Mouse (Mus musculus): ENCODE results near the gene Pou2f1. TPM values are rescaled to one million over a fixed set of nuclear protein-coding genes. Genes with fewer than 3 reads are reported as not detected.
A peak's percentile ranks its signal among the peaks of the same experiment; 100 is the strongest.

The Pou2f1 gene
- total and polyA plus RNA-seq, 2 experiments = 3.6 to 5.8 TPM

GRCm38 (mm10) chr1:165976672-165977448, 25.6 kb downstream of the Pou2f1 start:
- 83% methylated on average over 7 of the region's 7 CpGs for WGBS
- Histone ChIP-seq H3K4me1 (ENCODE audit: control insufficient read depth, insufficient read depth, low read length) (peaks cover 4% of the 10 kb centered on the region), H3K9ac (ENCODE audit: low read depth, low read length) (no peak overlapping the region), H3K79me2 (ENCODE audit: control insufficient read depth, insufficient read depth, low read length) (peaks cover 17% of the 10 kb centered on the region; the same call in 1 of the 2 replicates), H3K27me3 (ENCODE audit: control insufficient read depth, insufficient read depth, low read length) (no peaks in the 10 kb centered on the region), H3K4me3 (ENCODE audit: insufficient read depth, low read depth, low read length) (no peak overlapping the region), H3K27ac (replicated peaks; ENCODE audit: insufficient read depth, low read depth, low read length) (no peak overlapping the region), H3K36me3 (ENCODE audit: control insufficient read depth, insufficient read depth, low read length) (no peaks in the 10 kb centered on the region)
- no peak for DNase-seq (ENCODE audit: extremely low read depth, low read depth, low spot score)
- TF ChIP-seq CTCF (IDR thresholded peaks at IDR 0.05; ENCODE audit: low read depth, low read length) = no peak
- no peak for TF ChIP-seq POLR2A (IDR thresholded peaks at IDR 0.05; ENCODE audit: extremely low read depth, insufficient read depth, low read length)

GRCm38 (mm10) chr1:165969001-165969690, 33.3 kb downstream of the Pou2f1 start:
- Histone ChIP-seq H3K27ac (replicated peaks; ENCODE audit: insufficient read depth, low read depth, low read length) (no peak overlapping the region), H3K36me3 (ENCODE audit: control insufficient read depth, insufficient read depth, low read length) (no peaks in the 10 kb centered on the region; the same call in 1 of the 2 replicates), H3K79me2 (ENCODE audit: control insufficient read depth, insufficient read depth, low read length) (peaks cover 17% of the 10 kb centered on the region; the same call in 1 of the 2 replicates), H3K4me3 (ENCODE audit: insufficient read depth, low read depth, low read length) (no peak overlapping the region), H3K27me3 (ENCODE audit: control insufficient read depth, insufficient read depth, low read length) (no peaks in the 10 kb centered on the region), H3K4me1 (ENCODE audit: control insufficient read depth, insufficient read depth, low read length) (no peaks in the 10 kb centered on the region), H3K9ac (ENCODE audit: low read depth, low read length) (no peak overlapping the region)
- TF ChIP-seq POLR2A (IDR thresholded peaks at IDR 0.05; ENCODE audit: extremely low read depth, insufficient read depth, low read length) (no peak), CTCF (IDR thresholded peaks at IDR 0.05; ENCODE audit: low read depth, low read length) (no peak)
- WGBS = 88% methylated on average over 3 of the region's 3 CpGs
- DNase-seq (ENCODE audit: extremely low read depth, low read depth, low spot score) = no peak

- H3K27me3 ChIP-seq (ENCODE audit: control insufficient read depth, insufficient read depth, low read length) = no peaks in the 10 kb centered on the region
- H3K4me1 ChIP-seq (ENCODE audit: control insufficient read depth, insufficient read depth, low read length) = no peaks in the 10 kb centered on the region
- no peak overlapping the region for H3K27ac ChIP-seq (replicated peaks; ENCODE audit: insufficient read depth, low read depth, low read length)
- no peaks in the 10 kb centered on the region; the same call in 1 of the 2 replicates for H3K36me3 ChIP-seq (ENCODE audit: control insufficient read depth, insufficient read depth, low read length)
- H3K4me3 ChIP-seq (ENCODE audit: insufficient read depth, low read depth, low read length) = no peak overlapping the region
- H3K9ac ChIP-seq (ENCODE audit: low read depth, low read length) = no peak overlapping the region
- peaks cover 15% of the 10 kb centered on the region; the same call in 1 of the 2 replicates for H3K79me2 ChIP-seq (ENCODE audit: control insufficient read depth, insufficient read depth, low read length)
- DNase-seq (ENCODE audit: extremely low read depth, low read depth, low spot score) = peak; percentile 24
- WGBS = 44% methylated on average over 4 of the region's 4 CpGs
- no peak for TF ChIP-seq CTCF (IDR thresholded peaks at IDR 0.05; ENCODE audit: low read depth, low read length)
- no peak for TF ChIP-seq POLR2A (IDR thresholded peaks at IDR 0.05; ENCODE audit: extremely low read depth, insufficient read depth, low read length)
These were observed 35.3 kb downstream of the Pou2f1 start for GRCm38 (mm10) chr1:165967027-165967654.

GRCm38 (mm10) chr1:165966156-165966914, 36.1 kb downstream of the Pou2f1 start:
- H3K4me3 ChIP-seq (ENCODE audit: insufficient read depth, low read depth, low read length) = no peak overlapping the region
- DNase-seq (ENCODE audit: extremely low read depth, low read depth, low spot score) = no peak
- no peak overlapping the region for H3K9ac ChIP-seq (ENCODE audit: low read depth, low read length)
- no peaks in the 10 kb centered on the region for H3K27me3 ChIP-seq (ENCODE audit: control insufficient read depth, insufficient read depth, low read length)
- no peak overlapping the region for H3K27ac ChIP-seq (replicated peaks; ENCODE audit: insufficient read depth, low read depth, low read length)
- H3K36me3 ChIP-seq (ENCODE audit: control insufficient read depth, insufficient read depth, low read length) = no peaks in the 10 kb centered on the region; the same call in 1 of the 2 replicates
- H3K4me1 ChIP-seq (ENCODE audit: control insufficient read depth, insufficient read depth, low read length) = no peaks in the 10 kb centered on the region
- TF ChIP-seq POLR2A (IDR thresholded peaks at IDR 0.05; ENCODE audit: extremely low read depth, insufficient read depth, low read length) (no peak), CTCF (IDR thresholded peaks at IDR 0.05; ENCODE audit: low read depth, low read length) (no peak)
- H3K79me2 ChIP-seq (ENCODE audit: control insufficient read depth, insufficient read depth, low read length) = peaks cover 15% of the 10 kb centered on the region; the same call in 1 of the 2 replicates
- 92% methylated on average over 5 of the region's 5 CpGs for WGBS

- no peak for TF ChIP-seq CTCF (IDR thresholded peaks at IDR 0.05; ENCODE audit: low read depth, low read length)
- TF ChIP-seq POLR2A (IDR thresholded peaks at IDR 0.05; ENCODE audit: extremely low read depth, insufficient read depth, low read length) = no peak
- 84% methylated on average over 6 of the region's 6 CpGs for WGBS
- H3K79me2 ChIP-seq (ENCODE audit: control insufficient read depth, insufficient read depth, low read length) = peaks cover 19% of the 10 kb centered on the region; the same call in 1 of the 2 replicates
- H3K4me1 ChIP-seq (ENCODE audit: control insufficient read depth, insufficient read depth, low read length) = no peaks in the 10 kb centered on the region
- no peak overlapping the region for H3K4me3 ChIP-seq (ENCODE audit: insufficient read depth, low read depth, low read length)
- no peaks in the 10 kb centered on the region; the same call in 1 of the 2 replicates for H3K36me3 ChIP-seq (ENCODE audit: control insufficient read depth, insufficient read depth, low read length)
- no peak for DNase-seq (ENCODE audit: extremely low read depth, low read depth, low spot score)
- H3K27me3 ChIP-seq (ENCODE audit: control insufficient read depth, insufficient read depth, low read length) = no peaks in the 10 kb centered on the region
- no peak overlapping the region for H3K27ac ChIP-seq (replicated peaks; ENCODE audit: insufficient read depth, low read depth, low read length)
- H3K9ac ChIP-seq (ENCODE audit: low read depth, low read length) = no peak overlapping the region
These were observed 40.7 kb downstream of the Pou2f1 start for GRCm38 (mm10) chr1:165961676-165962364.

Data from liver, adult 2 months (tissue).